Mouse (Mus musculus) gastrocnemius, postnatal 14 days (tissue): Measurements from ENCODE around the gene Dnaic2. TPM values are rescaled to one million over a fixed set of nuclear protein-coding genes. Genes with fewer than 3 reads are reported as not detected.

Source experiments
- DNase-seq: peaks from one replicate; pipeline ENCODE4 v3.0.0; 2021; ENCODE audit warnings: mixed read lengths
- intact Hi-C: fragments of 180-260 bp; cut with DNase I; formaldehyde crosslinking; loops from one replicate; pipeline ENCODE4 v1.15.1; 2025; ENCODE audit warnings: low total_unique reads
- total RNA-seq, 2 experiments: library from RNA; stranded (reverse); gene quantifications; 2 replicates each; pipeline ENCODE4 v1.2.3; 2021

Gene Dnaic2
- total RNA-seq, 2 experiments from 2014 or later = 0.49 to 0.68 TPM

GRCm38 (mm10) chr11:114736111-114736510 is 8.9 kb downstream of the Dnaic2 start:
- intact Hi-C loops = no loop called here
- DNase-seq = no peak

DNA sequence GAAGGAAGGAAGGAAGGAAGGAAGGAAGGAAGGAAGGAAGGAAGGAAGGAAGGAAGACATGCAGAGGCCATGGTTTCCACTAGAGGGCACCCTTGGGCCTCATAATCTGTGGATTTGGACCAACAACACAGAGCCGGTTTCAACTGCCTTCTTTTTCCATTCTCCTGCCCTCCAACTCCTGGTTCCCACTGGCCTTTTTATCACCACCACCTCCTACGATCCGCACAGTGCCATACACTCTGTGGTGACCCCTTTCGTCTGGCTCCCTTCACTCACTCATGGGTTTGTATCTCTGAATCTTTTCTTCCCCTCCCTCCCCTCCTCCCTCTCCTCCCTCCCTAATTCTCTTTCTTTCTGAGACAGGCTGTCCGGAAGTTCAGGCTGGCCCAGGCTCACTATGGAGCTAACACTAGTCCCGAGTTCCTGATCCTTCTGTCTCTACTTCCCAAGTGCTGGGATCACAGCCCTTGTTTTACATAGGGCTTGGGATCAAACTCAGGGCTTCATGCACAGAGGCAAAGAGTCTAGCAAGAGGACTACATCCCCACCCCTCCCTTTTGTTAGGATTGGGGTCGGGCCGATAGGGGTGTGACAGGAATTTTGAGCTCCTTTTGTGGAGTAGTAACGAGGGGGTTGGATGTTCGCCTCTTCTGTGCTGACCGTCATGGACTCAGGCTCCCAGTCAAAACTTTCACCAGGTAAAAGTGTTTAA is 9.9 kb downstream of the Dnaic2 start:
- intact Hi-C loops = no loop called here

DNA sequence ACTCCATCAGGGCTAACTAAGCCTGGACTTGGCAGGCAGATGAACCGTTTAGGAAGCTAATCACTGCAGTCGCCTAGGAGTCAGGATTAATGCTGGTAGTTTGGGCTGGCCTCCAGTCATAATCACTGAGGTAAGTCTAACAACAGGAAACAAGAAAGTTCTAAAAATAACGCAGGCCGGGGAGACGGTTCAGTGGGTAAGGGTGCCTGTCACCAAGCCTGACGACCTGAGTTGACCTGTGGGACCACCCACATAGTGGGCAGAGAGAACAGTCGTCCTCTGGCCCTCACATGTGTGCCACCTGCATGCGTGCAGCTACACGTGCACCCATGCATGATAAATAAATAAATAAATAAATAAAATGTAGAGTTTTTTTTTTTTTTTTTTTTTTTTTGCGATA is 13.4 kb downstream of the Dnaic2 start:
- no peak for DNase-seq
- intact Hi-C loops = no loop called here

More for the DNA sequence above, 9.9 kb downstream of the Dnaic2 start:
- DNase-seq = peak; percentile 59

- no peak for DNase-seq
- intact Hi-C loops = no loop called here
Measured at GRCm38 (mm10) chr11:114741451-114741850, 14.2 kb downstream of the Dnaic2 start.

DNA sequence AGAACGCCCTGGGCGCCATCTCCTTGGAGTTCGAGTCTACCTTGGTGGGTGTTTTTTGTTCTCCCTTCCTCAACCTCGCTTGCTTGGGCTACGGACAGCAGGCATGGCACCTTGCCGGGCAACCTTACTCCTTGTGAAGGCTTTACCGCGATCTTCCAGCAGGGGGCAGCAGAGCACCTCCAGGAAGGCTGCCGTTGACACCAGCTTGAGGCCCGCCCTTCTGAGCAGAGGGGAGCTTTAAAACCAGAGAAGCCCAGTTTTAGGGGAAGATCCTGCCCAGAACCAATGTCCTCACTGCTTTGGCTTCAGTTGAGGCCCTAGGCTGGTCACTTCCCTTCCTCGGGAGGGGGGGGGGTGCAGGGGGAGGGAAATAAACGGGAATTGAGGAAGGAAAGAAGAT is 17.9 kb downstream of the Dnaic2 start:
- intact Hi-C loops = loop anchor here (5.0 kb wide), 1 partner anchor 167 kb away; no protein-coding TSS in a partner anchor
- peak; percentile 90 for DNase-seq

DNA sequence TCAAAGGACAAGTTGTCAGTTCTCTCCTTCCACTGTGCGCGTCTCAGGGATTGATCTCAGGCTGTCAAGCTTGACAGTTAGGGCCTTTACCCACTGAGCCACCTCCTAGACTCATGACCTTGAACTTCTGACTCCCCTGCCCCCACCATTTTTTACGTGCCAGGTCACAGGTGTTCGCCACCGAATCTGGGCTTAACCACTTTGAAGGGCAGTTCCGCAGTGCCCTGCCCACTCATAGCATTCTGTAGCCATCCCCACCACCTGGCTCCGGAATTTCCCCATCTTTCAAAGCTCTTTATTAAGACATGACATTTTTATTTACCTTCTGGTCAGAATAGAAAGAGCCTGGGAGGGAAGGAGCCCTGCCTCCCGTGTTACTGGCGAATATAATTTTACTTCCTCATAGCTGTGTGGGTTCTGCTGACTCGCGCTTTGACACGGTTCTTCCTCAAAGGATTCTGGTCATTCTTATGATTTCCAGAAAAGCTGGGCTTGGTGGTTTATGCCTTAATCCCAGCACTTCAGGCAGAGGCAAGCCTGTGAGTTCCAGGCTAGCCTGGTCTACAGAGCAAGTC is 20.4 kb downstream of the Dnaic2 start:
- intact Hi-C loops = loop anchor here (2.0 to 5.0 kb wide), 2 partner anchors 45 to 165 kb away; no protein-coding TSS in a partner anchor
- no peak for DNase-seq

GRCm38 (mm10) chr11:114764820-114765818 is 37.9 kb downstream of the Dnaic2 start, which contains the start of gene Kif19a:
Kif19a (plus strand) TSS chr11:114765388.
- intact Hi-C loops = no loop called here

DNA sequence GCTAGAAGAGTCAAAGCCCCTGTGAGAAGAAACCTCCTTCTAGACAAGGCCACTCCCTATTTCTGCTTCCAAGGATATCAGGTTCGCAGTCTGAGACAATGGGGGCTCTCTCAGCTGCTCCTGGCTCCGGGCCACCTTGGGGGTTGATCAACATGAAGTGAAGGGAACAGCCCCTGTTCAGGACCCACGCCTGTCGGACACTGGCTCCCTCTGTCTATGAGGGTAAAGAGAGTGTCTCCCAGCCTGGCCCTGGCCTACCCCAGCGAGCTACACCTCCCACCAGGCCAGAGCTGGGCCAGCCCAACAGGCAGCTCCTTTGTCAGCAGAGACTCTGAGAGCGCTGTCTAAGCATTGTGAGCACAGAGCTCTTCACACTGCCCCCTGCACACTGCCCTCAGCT is 42.7 kb downstream of the Dnaic2 start:
- intact Hi-C loops = no loop called here
- no peak for DNase-seq

More at GRCm38 (mm10) chr11:114764820-114765818, 37.9 kb downstream of the Dnaic2 start, which contains the start of gene Kif19a:
- peak; percentile 65 for DNase-seq

DNA sequence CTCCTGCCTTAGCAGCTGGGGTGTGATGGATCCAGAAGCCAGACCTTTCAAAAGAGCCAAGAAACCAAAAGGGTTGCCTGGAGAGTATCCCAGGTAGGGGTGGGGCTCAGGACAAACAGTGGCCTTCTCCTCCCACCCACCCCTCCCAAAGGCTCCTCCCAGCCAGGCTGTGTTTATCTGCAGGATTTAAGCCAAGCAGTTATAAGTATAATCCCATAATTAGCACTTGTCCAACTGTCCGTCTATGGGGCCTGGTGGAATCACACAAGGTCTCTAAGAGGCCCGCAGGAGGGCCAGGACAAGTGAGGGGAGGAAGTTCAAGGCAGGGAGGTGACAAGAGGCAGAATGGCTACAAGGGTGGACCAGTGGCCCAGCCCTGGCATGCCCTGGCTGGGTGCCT is 44.7 kb downstream of the Dnaic2 start:
- no peak for DNase-seq
- intact Hi-C loops = no loop called here

DNA sequence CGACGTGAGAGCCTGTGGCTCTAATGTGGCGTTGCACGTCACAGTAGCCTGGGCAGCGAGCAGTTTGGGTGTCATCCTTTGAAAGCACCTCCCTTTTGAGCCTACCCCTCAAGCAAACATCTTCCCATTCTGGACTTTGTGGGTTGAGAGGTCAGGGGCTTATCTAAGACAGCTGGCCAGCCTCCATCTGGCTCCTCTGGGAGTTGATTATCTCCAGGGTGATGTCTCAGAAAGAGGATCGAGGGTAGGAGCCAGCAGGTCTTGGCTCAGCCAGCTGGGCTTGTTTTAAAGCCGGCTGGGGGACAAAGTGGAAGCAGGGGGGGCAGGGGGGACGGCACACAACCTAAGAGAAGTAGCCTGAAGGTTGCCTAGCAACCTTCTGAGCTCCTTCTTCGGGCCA is 52.9 kb downstream of the Dnaic2 start:
- intact Hi-C loops = no loop called here
- no peak for DNase-seq

DNA sequence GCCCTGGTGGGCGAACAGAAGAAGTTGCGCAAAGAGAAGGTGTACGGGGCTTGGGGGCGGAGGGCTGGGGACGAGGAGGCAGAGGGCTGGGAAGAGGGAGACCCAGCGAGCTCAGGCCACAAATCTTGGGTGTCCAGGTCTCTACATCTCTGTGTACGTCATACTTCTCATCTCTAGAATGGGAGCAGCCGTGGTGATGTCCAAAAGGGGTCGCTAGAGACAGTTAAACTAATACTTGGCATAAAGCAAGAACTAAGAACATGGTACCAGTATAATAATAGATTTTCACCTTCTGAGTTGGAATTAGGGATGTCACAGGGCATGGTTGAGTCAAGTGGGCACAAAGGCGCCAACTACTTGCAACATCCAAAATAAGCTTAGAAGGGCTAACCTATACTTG is 58.7 kb downstream of the Dnaic2 start:
- no peak for DNase-seq

DNA sequence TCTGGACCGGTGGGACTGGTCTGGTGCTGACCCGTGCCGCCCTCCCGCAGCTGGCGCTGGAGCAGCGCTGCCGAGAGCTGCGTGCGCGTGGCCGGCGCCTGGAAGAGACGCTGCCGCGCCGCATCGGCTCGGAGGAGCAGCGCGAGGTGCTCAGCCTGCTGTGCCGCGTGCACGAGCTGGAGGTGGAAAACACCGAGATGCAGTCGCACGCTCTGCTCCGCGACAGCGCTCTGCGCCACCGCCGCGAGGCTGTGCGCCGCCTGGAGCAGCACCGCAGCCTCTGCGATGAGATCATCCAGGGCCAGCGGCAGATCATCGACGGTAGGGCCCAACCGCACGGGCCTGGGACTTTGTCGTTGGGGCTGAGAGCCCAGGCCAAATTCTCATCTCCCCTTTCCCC is 59.1 kb downstream of the Dnaic2 start:
- DNase-seq = no peak
- intact Hi-C loops = no loop called here

More for the DNA sequence above, 58.7 kb downstream of the Dnaic2 start:
- intact Hi-C loops = no loop called here

DNA sequence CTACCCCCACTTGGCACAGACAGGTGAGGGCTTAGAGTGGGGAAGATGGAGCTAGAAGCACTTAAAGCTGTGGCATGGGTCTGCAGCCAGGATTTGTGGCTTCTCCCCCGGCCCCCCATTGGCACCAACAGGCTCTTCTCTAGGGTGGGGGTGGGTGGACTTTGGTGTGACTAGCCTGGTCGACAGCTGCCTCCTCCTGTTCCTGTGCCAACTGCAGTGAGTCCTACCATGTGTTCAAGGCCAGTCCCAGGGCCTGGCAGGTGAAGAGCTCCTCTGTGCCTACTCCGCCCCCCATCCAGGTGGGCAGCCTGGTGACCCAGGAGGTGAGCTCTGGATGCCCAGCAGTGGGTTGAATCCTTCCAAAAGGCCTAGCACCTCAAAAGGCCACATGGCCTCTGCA is 60.4 kb downstream of the Dnaic2 start:
- intact Hi-C loops = no loop called here
- no peak for DNase-seq

- DNase-seq = peak; percentile 88
- intact Hi-C loops = no loop called here
Measured at GRCm38 (mm10) chr11:114789061-114789714, 62.0 kb downstream of the Dnaic2 start.

DNA sequence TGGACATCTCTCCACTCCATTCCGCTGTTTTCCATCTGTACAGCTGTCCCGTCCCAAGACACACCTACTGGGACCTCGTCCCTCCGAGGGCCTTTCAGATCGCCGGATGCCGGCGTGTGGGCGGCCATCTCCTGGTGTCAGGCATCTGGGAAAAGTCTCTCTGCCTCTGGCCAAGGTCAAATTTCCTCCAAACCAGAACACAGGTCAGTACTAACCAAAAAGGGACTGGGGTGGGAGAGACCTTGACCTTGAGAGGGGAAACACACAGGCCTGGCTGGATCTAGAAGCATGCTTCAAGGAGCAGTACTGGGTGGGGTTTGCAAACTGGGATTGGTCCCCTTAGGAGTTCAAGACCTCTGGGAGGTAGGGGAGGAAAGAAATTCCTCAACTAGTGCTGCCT is 62.5 kb downstream of the Dnaic2 start:
- intact Hi-C loops = no loop called here
- no peak for DNase-seq

DNA sequence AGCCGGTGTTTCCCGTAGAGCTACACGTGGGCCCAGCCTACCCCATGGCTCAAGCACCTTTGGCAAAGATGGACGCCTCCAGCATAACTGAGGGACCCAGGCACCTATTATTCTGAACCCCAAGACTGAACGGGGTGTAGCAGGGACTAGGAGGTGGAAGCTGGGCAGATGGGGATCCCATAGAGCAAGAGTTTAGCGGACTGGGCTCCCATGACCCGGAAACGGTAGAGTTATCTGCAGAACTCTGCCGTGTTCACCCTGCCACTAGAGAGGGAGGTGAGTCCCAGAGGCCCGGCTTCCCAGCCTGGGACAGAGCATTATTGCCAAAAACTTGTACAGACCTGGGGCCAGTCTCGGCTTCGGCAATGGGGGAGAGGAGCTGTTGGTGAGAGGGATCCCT is 63.0 kb downstream of the Dnaic2 start:
- intact Hi-C loops = no loop called here

GRCm38 (mm10) chr11:114790841-114791240 is 63.6 kb downstream of the Dnaic2 start:
- intact Hi-C loops = no loop called here

More for the DNA sequence above, 63.0 kb downstream of the Dnaic2 start:
- DNase-seq = no peak

DNA sequence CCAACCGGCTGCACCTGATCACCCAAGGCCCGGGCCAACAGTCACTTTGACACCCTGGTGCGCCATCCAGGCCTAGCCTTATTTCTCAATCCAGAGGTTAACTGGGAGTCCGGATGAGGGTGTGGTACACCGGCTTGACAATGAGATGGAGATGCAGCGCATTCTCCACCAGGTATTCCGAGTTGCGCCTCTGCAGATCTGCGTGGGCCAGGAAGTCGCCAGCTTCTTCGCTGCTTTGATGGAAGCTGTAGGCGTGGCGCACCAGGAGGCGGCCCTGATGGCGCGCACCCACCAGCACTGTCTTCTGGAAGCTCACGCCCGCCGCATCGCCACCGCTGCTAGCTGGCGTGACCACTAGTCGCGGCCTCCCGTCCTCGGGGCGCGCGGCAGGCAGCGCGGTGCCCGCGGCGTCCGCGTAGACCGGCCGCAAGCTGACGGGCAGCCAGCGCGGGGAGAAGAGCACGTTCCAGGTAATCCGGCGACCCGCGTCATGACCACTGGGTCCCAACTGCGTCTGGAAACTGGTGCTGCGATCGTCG is 64.2 kb downstream of the Dnaic2 start:
- DNase-seq = no peak
- intact Hi-C loops = no loop called here

More at GRCm38 (mm10) chr11:114790841-114791240, 63.6 kb downstream of the Dnaic2 start:
- no peak for DNase-seq

DNA sequence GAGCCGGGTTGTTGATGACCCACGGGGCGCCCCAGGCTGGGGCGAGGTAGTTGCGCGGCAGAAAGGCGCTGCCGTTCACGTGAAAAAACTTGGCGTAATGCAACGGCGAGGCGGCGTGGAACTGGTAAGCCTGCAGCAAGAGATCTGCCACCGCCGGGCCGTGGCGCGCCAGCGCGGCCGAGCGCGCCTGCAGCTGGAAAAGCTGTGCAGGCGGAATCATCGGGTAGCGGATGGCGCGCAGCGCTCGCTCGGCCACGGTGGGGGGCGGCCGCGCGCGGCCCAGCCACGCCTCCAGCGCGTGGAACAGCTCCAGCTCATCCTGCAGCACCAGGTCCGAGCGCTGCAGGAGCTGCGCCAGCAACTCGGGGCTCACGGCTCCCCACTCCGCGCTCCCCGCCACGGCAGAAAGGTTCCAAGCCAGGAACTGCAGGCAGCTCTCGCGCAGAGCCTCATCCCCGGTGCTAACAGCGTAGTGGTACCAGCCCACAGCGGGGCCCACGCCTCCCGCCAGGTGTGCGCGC is 64.7 kb downstream of the Dnaic2 start:
- intact Hi-C loops = loop anchor here (2.0 kb wide), 1 partner anchor 45 kb away; no protein-coding TSS in a partner anchor
- peak; percentile 32 for DNase-seq
